Mouse (Mus musculus): ENCODE results near the gene Cux1. TPM values are rescaled to one million over a fixed set of nuclear protein-coding genes. Genes with fewer than 3 reads are reported as not detected.
A peak's percentile ranks its signal among the peaks of the same experiment; 100 is the strongest.

The Cux1 gene
- polyA plus RNA-seq, 1 experiment from 2014 or later: 100 TPM

- no peak for DNase-seq (ENCODE audit: low spot score)
- H3K27ac ChIP-seq (replicated peaks): no peak overlapping the region
These were observed 2.5 kb downstream of the Cux1 start for GRCm38 (mm10) chr5:136564613-136565299.

GRCm38 (mm10) chr5:136563996-136564395 lies 3.3 kb downstream of the Cux1 start:
- Histone ChIP-seq H3K4me3 (peak overlapping the region; percentile 98), H3K27ac (replicated peaks) (no peak overlapping the region), H3K27me3 (ENCODE audit: low read depth, poor library complexity, severe bottlenecking) (peaks cover 8% of the 10 kb centered on the region), H3K36me3 (no peaks in the 10 kb centered on the region), H3K9me3 (replicated peaks) (no peaks in the 10 kb centered on the region), H3K4me1 (peaks cover 50% of the 10 kb centered on the region)
- 48% methylated on average over 3 of the region's 3 CpGs for WGBS
- DNase-seq (ENCODE audit: low spot score): no peak

More at GRCm38 (mm10) chr5:136564613-136565299, 2.5 kb downstream of the Cux1 start:
- peaks cover 52% of the 10 kb centered on the region for H3K4me1 ChIP-seq
- 60% methylated on average over 11 of the region's 11 CpGs for WGBS
- H3K36me3 ChIP-seq: no peaks in the 10 kb centered on the region
- peaks cover 16% of the 10 kb centered on the region for H3K27me3 ChIP-seq (ENCODE audit: low read depth, poor library complexity, severe bottlenecking)
- no peaks in the 10 kb centered on the region for H3K9me3 ChIP-seq (replicated peaks)
- peak overlapping the region; percentile 98 for H3K4me3 ChIP-seq

DNA sequence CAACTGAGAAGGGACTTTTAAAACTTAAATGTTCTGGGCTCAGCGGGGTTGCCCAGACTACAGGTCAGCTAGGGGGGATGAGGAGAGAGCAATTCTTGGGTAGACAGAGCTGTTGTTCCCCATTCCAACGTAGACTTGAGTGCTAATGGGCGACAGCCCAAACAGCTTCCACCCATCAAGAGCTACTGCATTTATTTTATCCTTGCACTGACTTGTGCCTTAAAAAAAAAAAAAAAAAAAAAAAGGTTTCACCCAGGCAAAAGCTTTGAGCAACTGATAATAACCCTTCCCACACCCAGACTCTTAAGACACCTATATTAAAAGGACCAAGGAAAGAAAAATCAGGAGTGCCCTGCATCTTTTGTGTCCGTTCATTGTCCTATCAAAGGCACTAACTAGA lies 4.2 kb downstream of the Cux1 start:
- WGBS: 63% methylated on average over 4 of the region's 4 CpGs
- Histone ChIP-seq H3K9me3 (replicated peaks) (no peaks in the 10 kb centered on the region), H3K27me3 (ENCODE audit: low read depth, poor library complexity, severe bottlenecking) (no peaks in the 10 kb centered on the region), H3K36me3 (0 out of 2 replicates have a peak, but pooled peaks cover 6% of the 10 kb centered on the region), H3K27ac (replicated peaks) (no peak overlapping the region), H3K4me1 (peaks cover 41% of the 10 kb centered on the region), H3K4me3 (no peak overlapping the region)
- no peak for DNase-seq (ENCODE audit: low spot score)

DNA sequence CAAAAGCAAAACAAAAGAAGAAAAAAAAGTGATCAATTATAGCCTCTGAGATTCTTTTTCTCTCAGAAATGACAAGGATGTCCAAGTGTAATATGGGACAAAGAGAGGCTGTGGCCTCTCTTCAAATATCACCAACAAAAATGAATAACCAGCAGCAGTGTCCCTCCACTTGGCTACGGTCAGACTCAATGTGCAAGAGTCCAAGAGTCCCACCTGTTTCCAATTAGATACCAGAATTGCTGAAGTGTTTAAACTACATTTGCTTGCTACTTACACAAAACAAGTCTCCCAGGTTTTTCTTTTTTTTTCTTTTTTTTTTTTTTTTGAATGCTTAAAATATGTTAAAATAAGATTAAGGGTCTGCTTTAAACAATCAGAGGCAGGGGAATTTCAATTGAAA lies 5.1 kb downstream of the Cux1 start:
- H3K27ac ChIP-seq (replicated peaks): no peak overlapping the region
- no peak for DNase-seq (ENCODE audit: low spot score)

DNA sequence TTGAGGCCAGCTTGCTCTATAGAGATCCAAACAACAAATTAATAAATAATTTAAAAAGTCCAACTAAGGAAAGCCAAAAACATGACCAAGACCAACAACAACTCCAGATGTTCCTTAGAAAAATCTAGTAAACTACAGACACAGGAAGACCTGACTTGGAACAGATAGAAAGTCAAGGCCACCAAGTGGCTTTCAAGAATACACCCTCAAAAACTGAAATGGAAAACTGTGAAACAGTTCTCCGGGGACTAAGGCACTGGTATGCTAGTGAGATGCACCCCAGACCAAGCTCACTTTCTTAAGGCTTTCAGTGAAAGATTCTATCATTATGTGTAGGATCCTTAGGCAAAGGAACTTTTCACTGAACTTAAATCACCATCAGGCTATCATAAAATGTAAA lies 5.6 kb downstream of the Cux1 start:
- Histone ChIP-seq H3K36me3 (peaks cover 16% of the 10 kb centered on the region), H3K27me3 (ENCODE audit: low read depth, poor library complexity, severe bottlenecking) (no peaks in the 10 kb centered on the region), H3K9me3 (replicated peaks) (no peaks in the 10 kb centered on the region), H3K27ac (replicated peaks) (no peak overlapping the region), H3K4me1 (peaks cover 38% of the 10 kb centered on the region), H3K4me3 (no peak overlapping the region)
- 93% methylated on average over 1 of the region's 1 CpGs for WGBS
- no peak for DNase-seq (ENCODE audit: low spot score)

More for the DNA sequence above, 5.1 kb downstream of the Cux1 start:
- Histone ChIP-seq H3K4me3 (no peak overlapping the region), H3K9me3 (replicated peaks) (no peaks in the 10 kb centered on the region), H3K36me3 (peaks cover 11% of the 10 kb centered on the region), H3K27me3 (ENCODE audit: low read depth, poor library complexity, severe bottlenecking) (no peaks in the 10 kb centered on the region), H3K4me1 (peaks cover 37% of the 10 kb centered on the region)
- 92% methylated on average over 1 of the region's 1 CpGs for WGBS

DNA sequence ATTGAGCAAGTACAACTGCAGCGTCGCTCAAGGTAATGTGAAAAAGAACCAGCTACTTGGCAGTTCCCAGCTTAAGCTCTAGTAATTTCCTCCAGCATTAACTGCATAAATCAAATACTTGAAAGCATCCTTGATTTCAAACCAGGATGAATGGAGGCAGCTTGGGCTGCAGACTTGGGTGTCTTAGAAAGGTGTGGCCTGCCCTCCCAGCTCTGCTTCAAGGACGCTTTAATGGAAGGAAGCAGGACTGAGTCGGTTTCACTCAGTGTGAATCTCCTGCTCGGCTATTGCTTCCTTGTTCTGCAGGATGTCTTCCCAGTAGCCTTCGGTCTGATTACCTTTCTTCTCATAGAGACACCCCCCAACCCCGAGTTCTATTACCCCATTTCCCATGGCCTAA lies 6.6 kb downstream of the Cux1 start:
- WGBS: 81% methylated on average over 7 of the region's 7 CpGs
- H3K4me1 ChIP-seq: peaks cover 41% of the 10 kb centered on the region

GRCm38 (mm10) chr5:136557446-136557845 lies 9.8 kb downstream of the Cux1 start:
- H3K9me3 ChIP-seq (replicated peaks): no peaks in the 10 kb centered on the region
- peaks cover 19% of the 10 kb centered on the region for H3K36me3 ChIP-seq
- no peak for DNase-seq (ENCODE audit: low spot score)
- H3K4me3 ChIP-seq: no peak overlapping the region
- no peak overlapping the region for H3K27ac ChIP-seq (replicated peaks)
- no peaks in the 10 kb centered on the region for H3K27me3 ChIP-seq (ENCODE audit: low read depth, poor library complexity, severe bottlenecking)
- peaks cover 18% of the 10 kb centered on the region for H3K4me1 ChIP-seq
- WGBS: 83% methylated on average over 4 of the region's 4 CpGs

More for the DNA sequence above, 6.6 kb downstream of the Cux1 start:
- no peak overlapping the region for H3K27ac ChIP-seq (replicated peaks)
- no peak overlapping the region for H3K4me3 ChIP-seq
- H3K9me3 ChIP-seq (replicated peaks): no peaks in the 10 kb centered on the region
- no peaks in the 10 kb centered on the region for H3K27me3 ChIP-seq (ENCODE audit: low read depth, poor library complexity, severe bottlenecking)
- DNase-seq (ENCODE audit: low spot score): no peak
- peaks cover 19% of the 10 kb centered on the region for H3K36me3 ChIP-seq

DNA sequence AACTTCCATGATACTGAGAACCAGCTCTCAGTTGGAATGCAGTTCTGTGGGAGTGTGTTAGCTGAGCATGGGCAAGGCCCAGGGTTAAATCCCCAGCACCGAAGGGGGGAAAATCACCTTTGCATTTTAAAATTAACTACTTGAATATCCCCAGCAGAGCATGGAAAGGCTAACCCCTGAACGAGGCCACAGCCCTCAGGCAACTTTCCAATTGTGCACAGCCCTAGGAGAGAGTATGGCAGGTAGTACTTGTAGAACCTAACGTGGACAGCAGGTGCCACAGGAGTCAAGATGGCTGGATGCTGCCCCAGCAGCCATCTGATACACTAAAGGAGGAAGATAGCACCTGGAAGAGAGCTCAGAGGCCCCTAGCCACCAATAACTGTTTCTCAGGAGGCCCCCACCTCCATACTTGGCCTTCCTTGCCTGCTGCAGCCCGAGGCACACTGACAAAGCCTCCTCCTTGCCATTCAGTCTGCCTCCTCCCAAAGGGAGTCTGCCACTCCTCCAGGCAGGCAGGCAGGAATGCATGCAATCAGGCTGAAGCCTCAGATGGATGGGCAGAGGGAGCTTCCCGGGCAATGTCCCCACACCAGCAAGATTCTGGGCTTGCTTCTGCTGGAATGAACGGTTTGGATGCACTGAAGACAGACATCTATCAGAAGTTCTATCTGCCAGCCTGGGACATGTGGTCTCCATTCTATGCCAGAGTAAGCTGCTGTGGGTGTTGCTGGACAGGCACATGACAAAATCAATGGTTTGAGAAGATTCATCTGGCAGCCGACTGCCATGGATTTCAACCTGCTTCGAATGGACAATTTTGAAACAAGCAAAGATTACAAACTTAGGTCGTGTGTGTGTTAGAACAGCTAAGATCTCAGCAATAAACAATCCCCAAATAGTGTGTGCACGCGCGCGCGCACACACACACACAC lies 10.7 kb downstream of the Cux1 start:
- H3K27me3 ChIP-seq (ENCODE audit: low read depth, poor library complexity, severe bottlenecking): no peaks in the 10 kb centered on the region
- no peaks in the 10 kb centered on the region for H3K9me3 ChIP-seq (replicated peaks)
- peaks cover 19% of the 10 kb centered on the region for H3K36me3 ChIP-seq
- 90% methylated on average over 14 of the region's 14 CpGs for WGBS
- H3K27ac ChIP-seq (replicated peaks): no peak overlapping the region
- H3K4me3 ChIP-seq: no peak overlapping the region
- DNase-seq (ENCODE audit: low spot score): no peak
- peaks cover 26% of the 10 kb centered on the region for H3K4me1 ChIP-seq

DNA sequence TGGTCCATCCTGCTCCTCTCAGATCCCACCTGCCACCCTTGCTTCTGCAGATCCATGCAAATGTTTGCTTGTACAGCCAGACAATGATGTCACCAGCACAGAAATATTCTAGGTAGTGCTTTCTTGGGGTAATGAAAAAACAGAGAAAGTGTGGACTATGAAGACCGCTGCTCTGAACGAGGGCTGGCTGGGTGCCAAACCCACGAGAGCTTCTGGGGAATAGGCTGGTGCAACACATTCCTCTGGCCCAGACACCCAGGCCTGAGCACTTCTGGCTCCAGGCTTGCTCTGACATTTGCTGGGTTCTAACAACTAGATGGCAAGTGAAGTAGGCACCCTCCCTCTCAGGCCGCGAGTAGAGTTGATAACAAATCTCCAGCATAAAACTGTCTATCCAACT lies 11.6 kb downstream of the Cux1 start:
- Histone ChIP-seq H3K36me3 (peaks cover 19% of the 10 kb centered on the region), H3K4me3 (no peak overlapping the region), H3K9me3 (replicated peaks) (no peaks in the 10 kb centered on the region), H3K27ac (replicated peaks) (no peak overlapping the region), H3K27me3 (ENCODE audit: low read depth, poor library complexity, severe bottlenecking) (no peaks in the 10 kb centered on the region), H3K4me1 (peaks cover 29% of the 10 kb centered on the region)
- DNase-seq (ENCODE audit: low spot score): no peak
- WGBS: 79% methylated on average over 5 of the region's 5 CpGs

- H3K36me3 ChIP-seq: peaks cover 12% of the 10 kb centered on the region
- H3K9me3 ChIP-seq (replicated peaks): no peaks in the 10 kb centered on the region
- no peaks in the 10 kb centered on the region for H3K27me3 ChIP-seq (ENCODE audit: low read depth, poor library complexity, severe bottlenecking)
- H3K4me3 ChIP-seq: no peak overlapping the region
- no peak overlapping the region for H3K27ac ChIP-seq (replicated peaks)
- no peak for DNase-seq (ENCODE audit: low spot score)
- peaks cover 39% of the 10 kb centered on the region for H3K4me1 ChIP-seq
These were observed 14.5 kb downstream of the Cux1 start for GRCm38 (mm10) chr5:136552832-136553231.

DNA sequence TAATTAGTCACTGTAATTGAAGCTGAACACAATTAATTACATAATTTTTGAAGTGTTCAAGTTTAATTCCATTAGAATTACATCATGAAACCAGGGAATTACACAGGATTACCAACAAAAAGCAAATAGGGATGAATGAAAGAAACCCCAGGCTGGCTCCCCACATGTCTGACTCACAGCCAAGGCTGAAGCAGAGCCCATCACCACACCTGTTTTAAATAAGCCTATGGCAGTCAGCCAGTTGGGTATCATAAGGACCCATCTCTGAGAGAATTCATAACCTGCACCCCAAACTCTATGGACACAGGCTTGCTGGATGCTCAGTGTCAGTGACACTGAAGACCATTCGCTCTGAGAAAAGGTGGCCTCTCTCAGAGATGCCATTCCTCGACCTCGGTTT lies 15.2 kb downstream of the Cux1 start:
- H3K4me1 ChIP-seq: peaks cover 39% of the 10 kb centered on the region
- WGBS: 90% methylated on average over 3 of the region's 3 CpGs
- no peaks in the 10 kb centered on the region for H3K9me3 ChIP-seq (replicated peaks)
- H3K27me3 ChIP-seq (ENCODE audit: low read depth, poor library complexity, severe bottlenecking): no peaks in the 10 kb centered on the region
- no peak overlapping the region for H3K27ac ChIP-seq (replicated peaks)
- peaks cover 6% of the 10 kb centered on the region for H3K36me3 ChIP-seq
- no peak overlapping the region for H3K4me3 ChIP-seq
- no peak for DNase-seq (ENCODE audit: low spot score)

DNA sequence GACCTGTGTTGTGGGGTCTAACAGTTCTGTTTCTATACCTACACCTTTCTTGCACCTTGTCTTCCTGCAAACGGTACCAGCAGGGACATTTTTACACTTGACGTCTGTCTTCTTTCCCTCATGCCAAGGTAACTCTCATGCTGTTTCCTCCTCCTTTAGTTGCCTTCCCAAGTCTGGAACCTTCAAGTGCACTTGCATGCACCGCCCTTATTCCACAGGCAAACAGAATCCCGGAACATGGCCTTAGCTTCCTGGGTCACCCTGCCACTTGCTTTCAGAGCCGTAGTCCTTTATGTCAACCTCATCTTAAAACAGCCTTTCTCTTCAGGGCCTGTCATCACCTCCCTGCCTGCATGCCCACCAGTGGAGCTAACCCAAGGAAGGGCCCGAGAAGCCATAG lies 15.7 kb downstream of the Cux1 start:
- no peak overlapping the region for H3K4me3 ChIP-seq
- no peak overlapping the region for H3K27ac ChIP-seq (replicated peaks)
- WGBS: 78% methylated on average over 6 of the region's 6 CpGs
- H3K4me1 ChIP-seq: peaks cover 38% of the 10 kb centered on the region
- no peak for DNase-seq (ENCODE audit: low spot score)
- H3K27me3 ChIP-seq (ENCODE audit: low read depth, poor library complexity, severe bottlenecking): no peaks in the 10 kb centered on the region
- peaks cover 5% of the 10 kb centered on the region for H3K36me3 ChIP-seq
- H3K9me3 ChIP-seq (replicated peaks): no peaks in the 10 kb centered on the region

DNA sequence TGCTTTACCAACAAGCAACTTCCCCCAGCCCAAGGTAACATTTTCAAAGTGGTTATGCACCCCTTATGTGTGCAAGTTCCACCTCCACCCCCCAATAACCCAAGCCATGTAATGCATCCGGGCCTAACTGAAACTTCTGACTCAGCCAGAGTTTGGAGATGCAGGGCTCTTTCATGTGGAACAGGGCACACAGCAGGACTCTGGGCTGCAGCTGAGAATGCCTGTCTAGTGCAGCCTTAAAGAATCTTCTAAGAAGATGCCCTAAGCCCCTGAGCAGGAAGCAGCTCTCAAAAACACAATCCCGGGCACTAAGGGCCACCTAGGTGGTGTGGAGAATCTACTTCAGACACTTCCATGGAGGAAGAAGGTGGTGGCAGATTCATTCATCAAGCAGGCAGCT lies 16.6 kb downstream of the Cux1 start:
- Histone ChIP-seq H3K4me3 (no peak overlapping the region), H3K4me1 (peaks cover 43% of the 10 kb centered on the region), H3K27ac (replicated peaks) (no peak overlapping the region), H3K9me3 (replicated peaks) (no peaks in the 10 kb centered on the region), H3K27me3 (ENCODE audit: low read depth, poor library complexity, severe bottlenecking) (no peaks in the 10 kb centered on the region), H3K36me3 (peaks cover 3% of the 10 kb centered on the region; the same call in 1 of the 2 replicates)
- WGBS: 26% methylated on average over 2 of the region's 2 CpGs
- no peak for DNase-seq (ENCODE audit: low spot score)
